Comparison of ENCODE assay signal across 23 mouse cellular contexts in the genomic region with DNA sequence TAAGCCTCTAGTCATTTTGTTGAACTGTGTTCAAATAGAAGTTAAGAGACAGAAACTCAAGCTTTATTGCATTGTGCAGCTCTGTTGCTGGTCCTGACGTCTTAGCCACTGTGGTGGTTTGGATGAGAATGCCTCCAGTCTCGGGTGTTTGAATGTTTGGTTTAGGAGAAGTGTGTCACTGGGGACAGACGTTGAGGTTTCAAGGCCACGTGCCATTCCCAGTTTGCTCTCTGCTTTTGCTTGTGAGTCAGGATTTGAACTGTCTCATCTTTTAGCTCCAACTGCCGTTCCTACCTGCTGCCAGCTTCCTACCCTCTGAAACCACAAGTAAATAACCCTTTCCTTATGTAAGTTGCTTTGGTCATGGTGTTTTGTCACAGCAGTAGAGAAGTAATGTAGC. TPM values are rescaled to one million over a fixed set of nuclear protein-coding genes. Genes with fewer than 3 reads are reported as not detected.
A peak's percentile ranks its signal among the peaks of the same experiment; 100 is the strongest.
DNase-seq lines count a peak whose midpoint lies in the region; ATAC-seq lines count a peak whose summit lies in the region.
"Had no signal": no experiment of that assay in that cellular context is flagged by ENCODE, and none has a peak within 500 bp of the region (broad histone marks: within the 10 kb centered on the region; RNA-seq: fewer than 3 reads in every experiment).

No protein-coding gene starts in this region.

- ATAC-seq in granulocyte monocyte progenitor cell, adult 5-6 weeks (replicated peaks; ENCODE audit: poor library complexity, severe bottlenecking) = 0 out of 2 replicates have a peak, but pooled peaks have one; percentile 10
- ATAC-seq: activated CD4-positive, CD25-positive, alpha-beta regulatory T cell, adult 4 months; forebrain, embryonic 15.5 days; hindbrain, embryonic 16.5 days; intestine, embryonic 15.5 days had no signal

- DNase-seq in adrenal gland, adult 2 months = peak; percentile 76
- no peak for DNase-seq in adrenal gland, postnatal 4 days (ENCODE audit: low spot score in 2 of 2)
- peak; percentile 47 for DNase-seq in 3134 (ENCODE audit: extremely low read depth, insufficient read length, low spot score)
- DNase-seq in adrenal gland, postnatal 14 days = peak; percentile 39
- DNase-seq in gastrocnemius, postnatal 4 days (ENCODE audit: low spot score in 2 of 2) = no peak
- no peak for DNase-seq in layer of hippocampus, postnatal 25 days (ENCODE audit: extremely low spot score in 1 of 2, low spot score in 1 of 2)
- DNase-seq: cerebellum, adult 11-12 months; cerebellum, adult 8-10 months; cerebellum, postnatal 10 days; cerebellum, postnatal 36 days; embryo, embryonic 11 days; gastrocnemius, postnatal 25 days; heart, adult 11 months; heart, postnatal 36 days; kidney, adult 11 months had no signal

RNA-seq across cellular contexts. Expression of a gene that starts 13.2 kb away (rescaled TPM):
- total RNA-seq in adrenal gland, adult 2 months (2021) = 1 to 10 TPM; 4.4 to 5.1 TPM
- polyA plus RNA-seq in adrenal gland, adult 2 months (2012; rRNA removed) = 8.4 and 10.1 TPM in 2 replicates
- 1 to 10 TPM; 5.3 to 6.3 TPM for total RNA-seq in adrenal gland, postnatal 4 days (2021)
- total RNA-seq in adrenal gland, postnatal 14 days (2021) = 3.0 and 3.3 TPM in 2 replicates
- total RNA-seq in granulocyte monocyte progenitor cell, adult 5-6 weeks (2014; fragmentation: Nextera tagmentation) = not detected in 2 replicates
- total RNA-seq in granulocyte monocyte progenitor cell, adult 5-6 weeks (2017) = 0.09 and 0.10 TPM in 2 replicates
- total RNA-seq in gastrocnemius, postnatal 4 days (2021) = under 1 TPM; 0.08 to 0.10 TPM
- total RNA-seq in layer of hippocampus, postnatal 25 days (2021) = under 1 TPM; 0.56 to 0.98 TPM
- total RNA-seq: gastrocnemius, adult 8-10 months; gastrocnemius, postnatal 25 days had no signal
- polyA plus RNA-seq: erythroblast, embryonic 14.5 days; hindbrain, embryonic 13.5 days had no signal

RNA-seq across cellular contexts. Expression of a gene that starts 21.1 kb away (rescaled TPM):
- total RNA-seq in adrenal gland, adult 2 months (2021) = 100 to 1,000 TPM; 106 to 129 TPM
- polyA plus RNA-seq in adrenal gland, adult 2 months (2012; rRNA removed) = 142 and 210 TPM in 2 replicates
- 10 to 100 TPM; 45.4 to 51.1 TPM for total RNA-seq in adrenal gland, postnatal 4 days (2021)
- total RNA-seq in adrenal gland, postnatal 14 days (2021) = 117 and 131 TPM in 2 replicates
- 26.1 and 28.8 TPM in 2 replicates for total RNA-seq in granulocyte monocyte progenitor cell, adult 5-6 weeks (2014; fragmentation: Nextera tagmentation)
- 33.0 and 42.3 TPM in 2 replicates for total RNA-seq in granulocyte monocyte progenitor cell, adult 5-6 weeks (2017)
- 10 to 100 TPM; 20.0 to 24.8 TPM for total RNA-seq in gastrocnemius, postnatal 4 days (2021)
- total RNA-seq in layer of hippocampus, postnatal 25 days (2021) = 10 to 100 TPM; 42.1 to 42.9 TPM

RNA-seq across cellular contexts. Expression of a gene that starts 51.6 kb away (rescaled TPM):
- 1 to 10 TPM; 2.8 to 3.5 TPM for total RNA-seq in adrenal gland, adult 2 months (2021)
- 1.2 and 1.4 TPM in 2 replicates for polyA plus RNA-seq in adrenal gland, adult 2 months (2012; rRNA removed)
- 1 to 10 TPM; 7.9 to 8.0 TPM for total RNA-seq in adrenal gland, postnatal 4 days (2021)
- 3.3 and 4.4 TPM in 2 replicates for total RNA-seq in adrenal gland, postnatal 14 days (2021)
- 13.5 and 14.7 TPM in 2 replicates for total RNA-seq in granulocyte monocyte progenitor cell, adult 5-6 weeks (2014; fragmentation: Nextera tagmentation)
- 17.0 and 19.9 TPM in 2 replicates for total RNA-seq in granulocyte monocyte progenitor cell, adult 5-6 weeks (2017)
- 1 to 10 TPM; 3.6 to 3.7 TPM for total RNA-seq in gastrocnemius, postnatal 4 days (2021)
- 1 to 10 TPM; 3.4 to 4.0 TPM for total RNA-seq in layer of hippocampus, postnatal 25 days (2021)

RNA-seq across cellular contexts. Expression of a gene that starts 51.7 kb away (rescaled TPM):
- 10 to 100 TPM; 16.8 to 20.6 TPM for total RNA-seq in adrenal gland, adult 2 months (2021)
- polyA plus RNA-seq in adrenal gland, adult 2 months (2012; rRNA removed) = 1.2 and 1.3 TPM in 2 replicates
- total RNA-seq in adrenal gland, postnatal 4 days (2021) = 10 to 100 TPM; 29.9 to 30.8 TPM
- 17.6 and 21.8 TPM in 2 replicates for total RNA-seq in adrenal gland, postnatal 14 days (2021)
- total RNA-seq in granulocyte monocyte progenitor cell, adult 5-6 weeks (2014; fragmentation: Nextera tagmentation) = 38.4 and 40.4 TPM in 2 replicates
- total RNA-seq in granulocyte monocyte progenitor cell, adult 5-6 weeks (2017) = 47.0 and 55.2 TPM in 2 replicates
- 10 to 100 TPM; 11.6 to 14.1 TPM for total RNA-seq in gastrocnemius, postnatal 4 days (2021)
- 10 to 100 TPM; 25.9 to 34.3 TPM for total RNA-seq in layer of hippocampus, postnatal 25 days (2021)

Comparison
In these comparisons a context has a peak if more than half of its experiments do, and no peak if none do; other contexts are left out.
1. DNase-seq: peak in adrenal gland, adult 2 months (single experiment), 3134 (single experiment) and adrenal gland, postnatal 14 days (single experiment); none in adrenal gland, postnatal 4 days (0 of 2), gastrocnemius, postnatal 4 days (0 of 2) and layer of hippocampus, postnatal 25 days (0 of 2).